Mouse (Mus musculus) thymus, adult 2 months (tissue): ENCODE results near the gene Stat2.

Experiments
- CTCF ChIP-seq: fragments of 200-500 bp; IDR thresholded peaks from 2 replicates; pipeline ENCODE4 v1.5.1; 2012; ENCODE audit warnings: mild to moderate bottlenecking, control low read depth, low read length, moderate library complexity, borderline replicate concordance; ENCODE audit not compliant: control insufficient read depth, poor library complexity, insufficient read depth; ENCODE audit errors: extremely low read depth
- POLR2A ChIP-seq: fragments of 200-500 bp; IDR thresholded peaks from 2 replicates; pipeline ENCODE4 v1.6.1; 2012; ENCODE audit warnings: mild to moderate bottlenecking, low read length, control low read depth, moderate library complexity; ENCODE audit not compliant: control insufficient read depth, poor library complexity, insufficient read depth; ENCODE audit errors: extremely low read depth

DNA sequence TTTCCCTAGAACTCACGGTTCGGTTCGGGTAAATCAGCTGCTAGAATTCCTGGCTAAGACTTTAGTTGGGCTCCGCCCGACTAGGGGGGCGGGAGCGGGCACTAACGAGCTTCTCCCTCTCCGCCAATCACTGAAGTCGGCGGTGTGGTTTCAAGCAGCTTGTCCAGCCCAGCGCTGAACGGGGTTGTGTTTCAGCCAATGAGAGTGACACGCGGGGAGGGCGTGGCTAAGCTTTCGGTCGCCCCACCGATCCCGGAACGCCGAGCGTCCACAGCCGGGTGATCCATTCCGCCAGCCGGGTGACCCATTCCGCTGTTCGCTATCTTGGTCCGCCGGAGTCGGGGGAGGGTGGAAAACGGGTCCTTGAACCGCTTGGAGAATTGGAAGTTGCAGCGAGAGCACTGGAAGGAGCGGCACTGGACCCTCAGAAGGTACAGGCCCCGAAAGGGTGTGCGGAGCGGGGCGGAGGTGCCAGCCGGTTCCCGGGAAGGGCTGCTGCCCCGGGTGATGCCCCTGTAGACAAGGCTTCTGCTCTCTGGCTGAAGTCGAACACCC is at the start of gene Stat2:
- no peak for TF ChIP-seq CTCF
- peak; percentile 76; the same call in 1 of the 2 replicates for TF ChIP-seq POLR2A
